Mouse (Mus musculus) limb, embryonic 12.5 days (tissue): ENCODE results near the gene Iqgap2. TPM values are rescaled to one million over a fixed set of nuclear protein-coding genes. Genes with fewer than 3 reads are reported as not detected.
A peak's percentile ranks its signal among the peaks of the same experiment; 100 is the strongest.

Experiments
- ATAC-seq: fragments of 200-750 bp; cut with Nextera tagmentation; 2 replicates; pipeline ENCODE4 v1.8.0; 2017; ENCODE audit warnings: low read depth, moderate TSS enrichment; ENCODE audit not compliant: insufficient number of reproducible peaks, insufficient read depth, low FRiP score, low TSS enrichment
- H3K27ac ChIP-seq: fragments of 300-500 bp; sonication (generic); 2 replicates; pipeline ENCODE4 v1.5.1; 2016; ENCODE audit warnings: mild to moderate bottlenecking, moderate library complexity
- H3K27me3 ChIP-seq: fragments of 300-500 bp; sonication (generic); 2 replicates; pipeline ENCODE4 v1.6.1; 2016; ENCODE audit warnings: mild to moderate bottlenecking, moderate library complexity
- H3K36me3 ChIP-seq: fragments of 300-500 bp; sonication (generic); 2 replicates; pipeline ENCODE4 v1.6.1; 2016; ENCODE audit warnings: mild to moderate bottlenecking, moderate library complexity
- H3K4me1 ChIP-seq: fragments of 300-500 bp; sonication (generic); replicated peaks from 2 replicates; pipeline ENCODE4 v1.6.1; 2016
- H3K4me2 ChIP-seq: fragments of 300-500 bp; sonication (generic); 2 replicates; pipeline ENCODE4 v1.6.1; 2016; ENCODE audit warnings: mild to moderate bottlenecking, moderate library complexity
- H3K4me3 ChIP-seq: fragments of 300-500 bp; sonication (generic); replicated peaks from 2 replicates; pipeline ENCODE4 v1.5.1; 2016; ENCODE audit warnings: mild to moderate bottlenecking
- H3K9ac ChIP-seq: fragments of 300-500 bp; sonication (generic); replicated peaks from 2 replicates; pipeline ENCODE4 v1.6.1; 2016; ENCODE audit warnings: mild to moderate bottlenecking, moderate library complexity
- H3K9me3 ChIP-seq: fragments of 300-500 bp; sonication (generic); 2 replicates; pipeline ENCODE4 v1.6.1; 2016; ENCODE audit warnings: mild to moderate bottlenecking, moderate library complexity
- WGBS: fragments of 180-500 bp; shearing (Covaris S2); methylation state at CpG from one replicate; pipeline ENCODE4 v1.1.7; 2016; 5-methylcytosine and 5-hydroxymethylcytosine counted together
- polyA plus RNA-seq: library from polyadenylated mRNA; unstranded; fragments of >200 nt; fragmentation: Nextera tagmentation; extraction: Ambion mirVana; gene quantifications from 2 replicates; pipeline ENCODE4 v1.2.1, GENCODE M21; 2016

Gene Iqgap2
- polyA plus RNA-seq, 1 experiment from 2014 or later, result 12.1 TPM

DNA sequence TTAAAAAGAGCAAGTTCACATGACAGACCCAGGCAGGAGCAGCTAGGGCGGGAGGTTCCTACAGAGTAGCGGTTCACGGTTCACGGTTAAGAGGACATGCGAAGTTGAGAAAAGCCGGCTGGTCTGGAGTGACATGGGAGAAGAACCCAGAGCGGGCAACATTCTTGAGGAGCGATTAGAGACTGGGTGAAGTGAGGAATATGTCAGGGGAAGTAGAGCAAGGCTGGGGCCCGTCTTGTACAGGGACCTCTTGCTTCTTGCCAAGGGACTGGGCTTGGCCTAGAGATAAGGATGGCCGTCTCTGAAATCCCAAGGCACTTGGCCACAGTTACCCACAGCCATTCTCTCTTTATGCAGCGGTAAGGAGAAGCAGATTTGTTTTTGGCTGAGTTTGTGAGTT, 275.2 kb downstream of the Iqgap2 start:
- Histone ChIP-seq H3K4me3 (peak overlapping the region; percentile 84), H3K27ac (peak overlapping the region; percentile 53; the same call in 1 of the 2 replicates)
- no peak for ATAC-seq

DNA sequence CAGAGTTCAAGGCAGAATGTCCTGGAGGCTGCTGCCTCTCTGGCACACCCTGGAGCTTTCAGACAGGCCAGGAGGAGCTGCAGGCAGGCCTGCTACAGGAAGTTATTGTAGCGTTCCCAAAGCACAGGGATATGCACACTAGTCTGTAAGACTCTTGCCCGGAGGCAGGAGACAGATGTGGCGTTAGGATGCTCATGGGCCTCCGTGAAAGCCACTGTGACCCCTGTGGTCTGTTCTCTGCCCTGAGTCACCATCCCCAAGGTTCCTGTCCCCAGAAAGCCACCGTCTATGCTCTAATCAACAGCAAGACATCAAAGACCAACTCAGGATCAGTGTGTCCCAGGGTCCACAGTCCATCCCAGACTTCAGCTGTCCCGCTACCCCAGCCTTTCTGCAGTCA, 277.0 kb downstream of the Iqgap2 start:
- ATAC-seq, result no peak
- H3K27me3 ChIP-seq, result no peaks in the 10 kb centered on the region
- no peaks in the 10 kb centered on the region for H3K9me3 ChIP-seq
- 63% methylated on average over 6 of the region's 6 CpGs for WGBS
- H3K27ac ChIP-seq, result no peak overlapping the region
- H3K9ac ChIP-seq, result no peak overlapping the region
- H3K4me2 ChIP-seq, result peak overlapping the region; percentile 6; the same call in 1 of the 2 replicates
- peaks cover 36% of the 10 kb centered on the region for H3K36me3 ChIP-seq
- H3K4me1 ChIP-seq, result peaks cover 26% of the 10 kb centered on the region
- no peak overlapping the region for H3K4me3 ChIP-seq

More for the DNA sequence above, 275.2 kb downstream of the Iqgap2 start:
- WGBS, result 54% methylated on average over 11 of the region's 11 CpGs
- Histone ChIP-seq H3K9me3 (no peaks in the 10 kb centered on the region), H3K9ac (peak overlapping the region; percentile 95), H3K27me3 (no peaks in the 10 kb centered on the region), H3K36me3 (peaks cover 26% of the 10 kb centered on the region), H3K4me2 (peak overlapping the region; percentile 87), H3K4me1 (peaks cover 26% of the 10 kb centered on the region)

DNA sequence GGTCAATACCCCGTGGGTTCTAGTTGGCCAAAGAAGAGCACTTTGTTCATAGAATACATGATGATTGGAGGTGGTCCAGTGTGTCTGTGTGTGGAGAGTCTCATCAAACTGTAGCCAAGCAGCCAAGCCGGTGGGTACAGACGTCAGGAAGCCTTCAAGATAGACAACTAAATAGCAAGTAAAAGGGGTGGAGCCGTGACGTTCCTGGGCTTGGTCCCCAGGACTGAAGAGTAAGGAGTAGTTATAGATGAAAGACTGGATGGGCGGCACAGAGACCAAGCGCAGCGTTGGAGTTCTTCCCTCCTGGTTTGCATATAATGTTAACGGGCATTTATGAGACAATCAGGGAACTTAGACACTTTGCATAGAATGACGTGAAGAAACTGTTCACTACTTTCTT, 279.5 kb downstream of the Iqgap2 start:
- peaks cover 53% of the 10 kb centered on the region for H3K36me3 ChIP-seq
- no peak overlapping the region for H3K9ac ChIP-seq
- H3K27ac ChIP-seq, result no peak overlapping the region
- no peak overlapping the region for H3K4me3 ChIP-seq
- ATAC-seq, result no peak
- H3K4me1 ChIP-seq, result peaks cover 26% of the 10 kb centered on the region
- 91% methylated on average over 10 of the region's 10 CpGs for WGBS
- H3K27me3 ChIP-seq, result no peaks in the 10 kb centered on the region
- no peaks in the 10 kb centered on the region for H3K9me3 ChIP-seq
- no peak overlapping the region for H3K4me2 ChIP-seq

DNA sequence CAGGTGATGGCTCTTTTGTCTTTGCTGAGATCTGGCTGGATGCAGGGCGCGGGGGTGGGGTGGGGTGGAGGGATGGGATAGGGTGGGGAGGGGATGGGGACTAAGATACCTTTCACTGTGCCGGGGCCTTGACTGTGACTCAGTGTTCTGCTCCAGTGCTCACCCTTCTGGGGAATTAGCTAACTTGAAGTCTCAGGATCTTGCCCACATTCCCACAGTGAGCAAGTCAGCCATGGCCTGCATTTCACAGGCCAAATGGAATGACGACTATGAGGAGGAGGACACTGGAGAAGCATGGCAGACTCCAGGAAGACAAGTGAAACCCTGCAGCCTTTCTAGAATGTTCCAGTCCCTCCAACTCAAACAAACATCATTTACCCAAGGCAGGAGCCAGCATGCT, 280.0 kb downstream of the Iqgap2 start:
- H3K9me3 ChIP-seq, result no peaks in the 10 kb centered on the region
- no peak overlapping the region for H3K4me2 ChIP-seq
- no peaks in the 10 kb centered on the region for H3K27me3 ChIP-seq
- no peak overlapping the region for H3K4me3 ChIP-seq
- H3K36me3 ChIP-seq, result peaks cover 57% of the 10 kb centered on the region
- no peak for ATAC-seq
- no peak overlapping the region for H3K27ac ChIP-seq
- no peak overlapping the region for H3K9ac ChIP-seq
- 94% methylated on average over 4 of the region's 4 CpGs for WGBS
- H3K4me1 ChIP-seq, result peaks cover 22% of the 10 kb centered on the region

DNA sequence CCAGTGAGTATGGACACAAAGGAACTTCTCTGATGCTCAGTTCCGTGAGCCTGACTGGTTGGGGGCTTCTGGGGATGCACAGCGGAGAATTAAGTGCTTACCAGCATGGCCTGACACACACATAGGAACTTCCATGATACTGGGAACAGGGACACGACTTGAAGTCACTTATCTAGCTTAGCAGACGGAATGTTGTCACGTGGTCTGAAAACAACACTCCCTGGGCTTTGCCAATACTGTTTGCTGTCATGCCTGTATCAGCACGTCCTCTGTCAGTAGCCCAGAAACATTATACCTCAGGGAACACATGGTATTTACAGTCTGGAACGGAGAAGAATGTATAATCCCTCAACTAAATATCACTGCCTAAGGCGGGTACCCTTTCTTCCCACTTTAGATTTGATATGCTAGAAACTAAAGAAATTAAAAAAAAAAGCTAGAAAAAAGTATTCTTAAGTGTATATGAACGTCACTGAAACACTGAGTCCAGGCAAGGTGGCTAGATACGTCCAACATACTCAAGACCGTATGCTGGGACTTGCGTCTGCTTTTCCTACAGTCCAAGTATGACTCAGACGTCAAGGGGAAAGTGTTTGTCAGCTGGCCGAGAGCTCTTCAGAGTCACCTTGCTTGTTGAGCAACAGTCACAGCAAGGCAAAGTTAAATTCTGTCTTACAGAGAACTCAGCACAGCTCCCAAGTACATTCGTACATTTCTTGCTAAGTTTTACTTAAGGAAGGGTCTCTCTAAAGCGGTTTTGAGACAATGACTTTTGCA, 280.7 kb downstream of the Iqgap2 start:
- Histone ChIP-seq H3K27ac (no peak overlapping the region), H3K36me3 (peaks cover 64% of the 10 kb centered on the region), H3K27me3 (no peaks in the 10 kb centered on the region), H3K4me2 (no peak overlapping the region), H3K4me3 (no peak overlapping the region), H3K4me1 (peaks cover 15% of the 10 kb centered on the region), H3K9ac (no peak overlapping the region), H3K9me3 (no peaks in the 10 kb centered on the region)
- 84% methylated on average over 16 of the region's 16 CpGs for WGBS
- ATAC-seq, result no peak

DNA sequence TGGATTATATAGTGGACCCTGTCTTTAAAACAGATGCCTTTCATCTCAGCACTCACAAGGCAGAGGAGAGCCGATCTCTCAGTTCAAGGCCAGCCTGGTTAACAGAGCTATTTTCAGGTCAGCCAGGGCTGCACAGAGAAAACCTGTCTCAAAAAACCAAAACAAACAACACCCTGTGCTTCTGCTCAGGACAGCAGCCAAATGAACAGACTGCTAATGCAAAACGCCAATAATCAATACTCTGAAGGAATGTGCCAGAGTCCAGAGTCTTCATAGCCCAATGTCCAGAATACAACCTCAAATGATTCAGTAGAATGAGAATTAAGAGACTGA, 282.7 kb downstream of the Iqgap2 start:
- Histone ChIP-seq H3K4me3 (no peak overlapping the region), H3K4me2 (no peak overlapping the region), H3K9ac (no peak overlapping the region), H3K36me3 (peaks cover 76% of the 10 kb centered on the region), H3K4me1 (no peaks in the 10 kb centered on the region), H3K27ac (no peak overlapping the region), H3K27me3 (no peaks in the 10 kb centered on the region), H3K9me3 (no peaks in the 10 kb centered on the region)
- no peak for ATAC-seq
- WGBS, result 97% methylated on average over 2 of the region's 2 CpGs

DNA sequence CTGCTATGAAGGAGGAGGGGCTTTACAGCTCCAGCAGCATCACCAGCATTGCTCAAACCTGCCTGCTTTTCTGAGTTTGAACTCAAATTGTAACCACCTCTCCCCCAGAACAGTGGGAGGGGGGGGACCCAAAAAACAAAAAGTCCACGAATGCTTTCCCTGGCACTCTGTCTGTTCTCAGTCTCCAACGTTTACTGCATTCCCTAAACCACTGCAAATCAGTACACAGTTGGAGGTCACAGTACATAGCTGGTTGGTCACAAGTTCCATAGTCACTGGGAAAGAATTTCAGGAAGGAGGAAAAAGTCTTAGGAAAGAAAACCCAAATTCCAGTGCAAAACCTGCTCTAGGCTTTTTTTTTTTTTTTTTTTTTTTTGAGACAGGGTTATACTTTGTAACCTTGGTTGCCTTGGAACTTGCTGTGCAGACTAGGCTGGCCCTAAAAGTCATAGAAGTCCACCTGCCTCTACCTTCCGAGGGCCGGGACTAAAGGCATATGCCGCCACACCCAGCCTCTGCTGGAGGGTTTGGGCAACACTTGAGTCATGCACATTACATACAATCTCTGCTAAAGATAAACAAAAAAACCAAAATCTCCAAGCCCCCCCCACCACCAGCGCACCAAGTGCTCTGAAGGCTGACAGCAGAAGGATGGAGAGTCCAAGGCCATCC, 283.2 kb downstream of the Iqgap2 start:
- no peak overlapping the region for H3K27ac ChIP-seq
- no peak overlapping the region for H3K9ac ChIP-seq
- no peaks in the 10 kb centered on the region for H3K9me3 ChIP-seq
- H3K4me2 ChIP-seq, result no peak overlapping the region
- 91% methylated on average over 6 of the region's 6 CpGs for whole genome bisulfite sequencing
- no peaks in the 10 kb centered on the region for H3K27me3 ChIP-seq
- H3K4me1 ChIP-seq, result no peaks in the 10 kb centered on the region
- H3K36me3 ChIP-seq, result peaks cover 80% of the 10 kb centered on the region
- no peak overlapping the region for H3K4me3 ChIP-seq
- no peak for ATAC-seq

DNA sequence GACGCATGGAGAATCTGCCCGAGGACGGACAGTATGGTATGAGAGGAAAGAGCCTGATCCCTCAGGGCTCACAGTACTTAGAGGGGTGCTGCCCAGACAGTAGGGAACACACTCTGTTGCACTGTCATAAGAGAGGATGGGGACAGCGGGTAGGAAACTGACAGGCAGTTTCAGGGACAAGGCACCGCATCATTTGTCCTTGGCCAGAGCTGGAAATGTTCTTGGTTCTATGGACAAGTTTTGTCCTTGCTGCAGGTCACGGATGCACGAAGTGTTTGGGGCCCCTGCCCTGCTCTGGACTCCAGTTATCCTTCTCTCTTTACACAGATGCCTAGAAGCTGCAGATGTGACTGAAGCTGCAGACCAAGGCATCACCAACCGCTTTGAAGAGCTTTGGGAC, 284.7 kb downstream of the Iqgap2 start:
- 95% methylated on average over 8 of the region's 8 CpGs for WGBS
- no peaks in the 10 kb centered on the region for H3K27me3 ChIP-seq
- no peaks in the 10 kb centered on the region for H3K4me1 ChIP-seq
- H3K4me2 ChIP-seq, result no peak overlapping the region
- H3K4me3 ChIP-seq, result no peak overlapping the region
- no peaks in the 10 kb centered on the region for H3K9me3 ChIP-seq
- ATAC-seq, result no peak
- H3K36me3 ChIP-seq, result peaks cover 81% of the 10 kb centered on the region
- H3K27ac ChIP-seq, result no peak overlapping the region
- no peak overlapping the region for H3K9ac ChIP-seq

DNA sequence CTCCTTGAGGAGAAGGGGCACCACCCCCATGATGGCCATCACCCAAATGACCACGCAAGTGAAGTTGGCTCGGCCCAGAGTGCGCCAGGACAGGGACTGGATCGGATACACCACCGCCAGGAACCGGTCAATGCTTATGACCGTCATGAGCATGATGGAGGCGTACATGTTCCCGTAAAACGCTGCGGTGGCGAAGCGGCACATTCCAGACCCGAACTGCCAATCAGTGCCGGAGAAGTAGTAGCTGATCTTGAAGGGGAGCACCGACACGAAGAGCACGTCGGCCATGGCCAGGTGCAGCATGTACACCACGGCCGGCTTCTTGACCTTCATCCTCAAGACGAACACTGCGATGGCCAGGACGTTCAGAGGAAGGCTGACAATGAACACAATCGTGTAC, 287.4 kb downstream of the Iqgap2 start:
- Histone ChIP-seq H3K27me3 (no peaks in the 10 kb centered on the region), H3K27ac (no peak overlapping the region), H3K4me2 (no peak overlapping the region), H3K36me3 (peaks cover 78% of the 10 kb centered on the region), H3K4me1 (no peaks in the 10 kb centered on the region), H3K9ac (no peak overlapping the region), H3K9me3 (no peaks in the 10 kb centered on the region), H3K4me3 (no peak overlapping the region)
- no peak for ATAC-seq
- WGBS, result 97% methylated on average over 25 of the region's 25 CpGs

DNA sequence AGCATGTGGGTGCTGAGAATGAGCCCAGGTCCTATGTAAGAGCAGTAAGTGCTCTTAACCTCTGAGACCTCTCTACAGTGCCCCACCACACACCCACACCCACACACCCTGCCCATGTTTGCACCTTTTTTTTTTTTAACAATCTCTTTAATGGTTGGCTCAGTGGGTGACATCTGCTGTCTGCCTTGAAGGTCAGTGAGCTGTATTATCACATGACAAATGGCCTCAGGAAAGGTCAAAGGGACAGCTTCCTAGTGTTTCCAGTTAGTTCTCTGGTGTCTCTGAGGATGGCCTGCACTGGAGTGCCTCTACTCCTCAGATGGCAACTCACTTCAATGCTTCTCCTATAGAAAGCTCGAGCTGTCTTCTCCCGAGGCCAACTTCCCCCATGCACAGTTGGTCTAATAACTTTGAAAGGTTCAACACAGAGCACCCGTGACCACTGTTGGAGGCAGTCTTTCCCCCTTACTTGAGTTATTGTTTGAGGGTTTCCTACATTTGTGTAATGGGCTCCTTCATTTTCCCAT, 291.8 kb downstream of the Iqgap2 start:
- H3K9me3 ChIP-seq, result no peaks in the 10 kb centered on the region
- ATAC-seq, result no peak
- WGBS, result 71% methylated on average over 3 of the region's 3 CpGs

DNA sequence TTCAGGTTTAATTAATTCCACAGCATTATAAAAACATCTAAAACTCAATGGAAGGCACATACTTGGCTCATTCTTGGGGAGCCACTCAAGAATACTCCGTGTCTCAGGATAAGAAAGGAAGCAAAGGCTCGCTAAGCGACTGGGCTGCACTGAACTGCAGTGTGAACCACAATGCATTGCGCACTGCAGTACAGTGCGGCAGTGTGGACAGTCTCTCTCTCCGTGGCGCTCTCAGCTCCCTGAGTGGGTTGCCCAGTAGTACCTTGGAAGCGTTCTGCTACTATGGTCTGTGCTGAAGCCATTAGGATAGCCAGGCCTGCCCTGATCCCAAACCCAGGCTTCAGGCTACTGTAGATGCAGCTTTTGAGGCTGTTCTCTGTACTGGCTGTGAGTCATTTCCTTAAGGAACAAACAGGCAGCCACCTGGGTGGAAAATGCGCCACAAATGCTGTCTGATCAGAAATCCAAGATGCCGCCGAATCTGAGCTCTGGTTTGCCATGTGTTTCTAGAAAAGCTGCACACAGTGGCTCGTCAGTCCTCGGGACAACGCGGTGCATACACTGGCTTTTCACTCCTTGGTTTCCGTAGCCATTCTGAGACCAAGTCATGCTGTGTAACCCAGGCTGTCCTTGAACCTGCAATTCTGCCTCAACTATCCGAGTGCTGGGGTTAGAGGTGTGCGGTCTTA, 293.3 kb downstream of the Iqgap2 start:
- WGBS, result 89% methylated on average over 18 of the region's 18 CpGs
- peaks cover 3% of the 10 kb centered on the region; the same call in 1 of the 2 replicates for H3K4me1 ChIP-seq
- peaks cover 28% of the 10 kb centered on the region for H3K36me3 ChIP-seq
- no peak overlapping the region for H3K9ac ChIP-seq
- no peaks in the 10 kb centered on the region for H3K9me3 ChIP-seq
- no peak overlapping the region for H3K4me3 ChIP-seq
- ATAC-seq, result no peak
- no peaks in the 10 kb centered on the region for H3K27me3 ChIP-seq
- H3K27ac ChIP-seq, result 0 out of 2 replicates have a peak overlapping the region, but pooled peaks have one; percentile 20
- no peak overlapping the region for H3K4me2 ChIP-seq

More for the DNA sequence above, 291.8 kb downstream of the Iqgap2 start:
- no peak overlapping the region for H3K9ac ChIP-seq
- peaks cover 3% of the 10 kb centered on the region; the same call in 1 of the 2 replicates for H3K4me1 ChIP-seq
- H3K27me3 ChIP-seq, result no peaks in the 10 kb centered on the region
- no peak overlapping the region for H3K27ac ChIP-seq
- H3K36me3 ChIP-seq, result peaks cover 44% of the 10 kb centered on the region
- no peak overlapping the region for H3K4me2 ChIP-seq
- H3K4me3 ChIP-seq, result no peak overlapping the region
